Mouse (Mus musculus): ENCODE measurements around the gene P2ry6. TPM values are rescaled to one million over a fixed set of nuclear protein-coding genes. Genes with fewer than 3 reads are reported as not detected.

Gene P2ry6
- polyA plus RNA-seq, 1 experiment = 1.3 TPM

DNA sequence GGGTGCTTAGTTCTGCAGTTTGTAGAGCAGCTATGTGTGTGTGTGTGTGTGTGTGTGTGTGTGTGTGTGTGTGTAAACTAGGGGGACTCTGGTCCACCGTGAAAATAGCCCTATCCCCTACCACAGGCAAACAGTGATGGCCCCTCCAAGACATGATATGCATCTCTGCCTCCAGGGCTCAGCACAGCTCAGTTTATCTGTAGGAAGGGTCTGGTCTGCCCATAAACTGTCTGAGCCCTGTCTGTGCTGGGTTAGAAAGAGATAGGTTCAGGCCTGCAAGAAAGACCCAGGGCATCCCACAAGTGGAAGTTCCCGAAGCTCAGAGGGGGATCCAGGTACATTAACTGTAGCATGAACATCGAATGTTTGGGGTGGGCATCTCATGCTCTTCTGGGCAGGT, 21.5 kb upstream of the P2ry6 start:
- WGBS = 63% methylated on average over 3 of the region's 3 CpGs
- H3K4me1 ChIP-seq (ENCODE audit: control insufficient read depth, insufficient read depth, low read length) = peaks cover 4% of the 10 kb centered on the region
- no peak overlapping the region for H3K27ac ChIP-seq (ENCODE audit: control insufficient read depth, insufficient read depth, low read depth, low read length, poor library complexity)
- no peak overlapping the region for H3K4me3 ChIP-seq (replicated peaks; ENCODE audit: control insufficient read depth, low read depth, low read length)
- no peak for TF ChIP-seq POLR2A (IDR thresholded peaks at IDR 0.05; ENCODE audit: borderline replicate concordance, control insufficient read depth, low read depth, low read length)
- TF ChIP-seq CTCF (IDR thresholded peaks at IDR 0.05; ENCODE audit: control insufficient read depth, insufficient read depth, low read length) = no peak

DNA sequence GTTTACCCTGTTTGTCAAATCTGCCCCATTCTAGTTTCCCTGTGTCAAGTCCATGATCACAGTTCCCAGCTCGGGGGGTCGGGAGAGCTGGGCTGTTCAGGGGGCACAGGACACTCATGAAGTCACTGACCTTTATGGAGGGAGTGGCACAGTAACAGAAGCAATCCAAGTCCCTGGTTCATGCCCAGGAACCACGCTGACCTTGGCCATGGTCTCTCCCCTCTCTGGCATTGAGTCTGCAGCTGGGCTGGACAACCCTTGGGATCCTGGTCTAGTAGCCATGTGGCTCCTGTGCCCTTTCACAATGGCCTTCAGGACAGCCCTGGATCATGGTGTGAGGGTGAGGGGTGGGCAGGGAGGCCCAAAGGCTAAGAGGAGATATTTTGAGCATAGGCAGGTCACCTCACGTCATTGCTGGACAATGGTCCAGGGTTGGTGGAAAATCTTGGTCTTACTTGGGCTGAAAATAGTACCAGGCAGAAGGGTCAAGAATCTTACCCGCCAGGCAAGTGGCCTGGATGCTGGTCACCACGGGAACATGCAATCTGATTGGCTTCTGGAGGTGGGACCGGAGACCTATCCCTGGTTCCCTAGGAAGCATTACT, 20.9 kb upstream of the P2ry6 start:
- Histone ChIP-seq H3K4me1 (ENCODE audit: control insufficient read depth, insufficient read depth, low read length) (peaks cover 5% of the 10 kb centered on the region), H3K27ac (ENCODE audit: control insufficient read depth, insufficient read depth, low read depth, low read length, poor library complexity) (no peak overlapping the region), H3K4me3 (replicated peaks; ENCODE audit: control insufficient read depth, low read depth, low read length) (no peak overlapping the region)
- 78% methylated on average over 7 of the region's 7 CpGs for WGBS
- TF ChIP-seq POLR2A (IDR thresholded peaks at IDR 0.05; ENCODE audit: borderline replicate concordance, control insufficient read depth, low read depth, low read length) = no peak
- no peak for TF ChIP-seq CTCF (IDR thresholded peaks at IDR 0.05; ENCODE audit: control insufficient read depth, insufficient read depth, low read length)

DNA sequence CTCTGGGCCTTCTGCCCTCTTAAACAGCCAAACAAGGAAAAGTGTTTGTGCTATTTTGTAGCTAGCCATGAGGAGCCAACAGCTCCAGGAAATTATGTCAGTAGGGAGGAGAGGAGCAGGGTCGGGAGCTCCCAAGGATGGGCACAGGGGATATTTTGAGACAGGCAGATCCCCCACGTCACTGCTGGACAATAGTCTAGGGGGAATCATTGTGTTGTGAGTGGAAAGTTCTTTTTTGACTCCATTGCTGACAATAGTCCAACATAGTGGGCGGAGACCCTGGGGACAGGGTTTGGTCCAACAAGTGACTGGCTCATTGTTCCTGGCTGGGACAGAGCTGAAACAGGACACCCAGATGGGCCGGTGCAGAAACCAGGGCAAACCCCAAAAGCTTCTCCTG, 18.7 kb upstream of the P2ry6 start:
- Histone ChIP-seq H3K4me3 (replicated peaks; ENCODE audit: control insufficient read depth, low read depth, low read length) (no peak overlapping the region), H3K27ac (ENCODE audit: control insufficient read depth, insufficient read depth, low read depth, low read length, poor library complexity) (no peak overlapping the region)

DNA sequence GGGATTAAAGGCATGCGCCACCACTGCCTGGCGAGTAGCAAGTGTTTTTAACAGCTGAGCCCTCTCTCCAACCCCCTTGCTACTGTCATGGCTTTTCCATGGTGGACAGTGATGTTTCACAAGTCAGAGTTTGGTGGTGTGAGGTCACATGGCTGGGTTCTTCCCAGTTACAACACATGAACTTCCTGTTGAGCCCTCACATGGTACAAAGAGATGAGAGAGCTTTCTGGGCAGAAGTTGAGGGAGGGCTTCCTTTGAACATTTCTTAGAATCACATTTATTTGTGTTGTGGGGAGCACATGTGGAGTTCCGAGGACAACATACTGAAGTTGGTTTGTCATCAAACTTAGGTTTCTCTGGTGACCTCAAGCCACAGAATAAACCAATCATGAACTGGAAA, 17.5 kb upstream of the P2ry6 start:
- WGBS = 45% methylated on average over 3 of the region's 3 CpGs
- H3K4me3 ChIP-seq (replicated peaks; ENCODE audit: control insufficient read depth, low read depth, low read length) = no peak overlapping the region
- TF ChIP-seq POLR2A (IDR thresholded peaks at IDR 0.05; ENCODE audit: borderline replicate concordance, control insufficient read depth, low read depth, low read length) (no peak), CTCF (IDR thresholded peaks at IDR 0.05; ENCODE audit: control insufficient read depth, insufficient read depth, low read length) (no peak)
- H3K4me1 ChIP-seq (ENCODE audit: control insufficient read depth, insufficient read depth, low read length) = peaks cover 5% of the 10 kb centered on the region
- peak overlapping the region; percentile 41; the same call in 1 of the 2 replicates for H3K27ac ChIP-seq (ENCODE audit: control insufficient read depth, insufficient read depth, low read depth, low read length, poor library complexity)

More for the DNA sequence above, 18.7 kb upstream of the P2ry6 start:
- 75% methylated on average over 4 of the region's 4 CpGs for WGBS
- TF ChIP-seq POLR2A (IDR thresholded peaks at IDR 0.05; ENCODE audit: borderline replicate concordance, control insufficient read depth, low read depth, low read length) (no peak), CTCF (IDR thresholded peaks at IDR 0.05; ENCODE audit: control insufficient read depth, insufficient read depth, low read length) (no peak)
- H3K4me1 ChIP-seq (ENCODE audit: control insufficient read depth, insufficient read depth, low read length) = peaks cover 5% of the 10 kb centered on the region

DNA sequence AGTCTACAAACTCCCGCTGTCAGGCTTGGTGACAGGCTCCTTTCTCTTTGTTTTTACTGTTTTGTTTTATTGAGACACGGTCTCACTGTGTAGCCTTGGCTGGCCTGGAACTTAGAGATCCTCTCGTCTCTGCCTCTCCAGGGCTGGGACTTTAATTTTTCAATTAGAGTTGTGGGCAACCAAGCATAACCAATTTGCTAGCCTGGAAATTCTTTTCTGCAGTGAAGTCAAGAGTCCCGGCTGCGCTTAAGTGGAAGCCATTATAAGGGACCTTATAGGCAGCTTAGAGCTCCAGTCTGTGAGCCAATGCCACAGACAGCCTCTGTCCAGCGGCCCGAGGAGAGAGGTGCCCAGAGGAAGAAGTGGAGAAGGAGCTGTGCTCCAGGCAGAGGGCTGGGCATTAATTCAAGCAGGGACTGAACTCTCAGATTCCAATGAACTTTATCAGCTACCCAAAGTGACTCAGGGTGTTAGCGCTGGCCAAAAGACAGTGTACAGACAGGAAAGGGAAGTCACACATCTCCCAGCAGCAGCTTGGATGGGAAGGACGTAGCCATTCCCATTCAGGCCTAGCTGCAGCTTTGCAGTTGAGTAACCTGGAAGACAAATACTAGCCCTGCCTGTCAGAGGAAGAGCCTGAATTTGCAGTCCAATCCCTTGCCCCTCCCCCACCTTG, 16.3 kb upstream of the P2ry6 start:
- WGBS = 53% methylated on average over 9 of the region's 9 CpGs
- no peak overlapping the region for H3K27ac ChIP-seq (ENCODE audit: control insufficient read depth, insufficient read depth, low read depth, low read length, poor library complexity)
- peaks cover 5% of the 10 kb centered on the region for H3K4me1 ChIP-seq (ENCODE audit: control insufficient read depth, insufficient read depth, low read length)
- H3K4me3 ChIP-seq (replicated peaks; ENCODE audit: control insufficient read depth, low read depth, low read length) = no peak overlapping the region
- TF ChIP-seq CTCF (IDR thresholded peaks at IDR 0.05; ENCODE audit: control insufficient read depth, insufficient read depth, low read length) (no peak), POLR2A (IDR thresholded peaks at IDR 0.05; ENCODE audit: borderline replicate concordance, control insufficient read depth, low read depth, low read length) (no peak)

DNA sequence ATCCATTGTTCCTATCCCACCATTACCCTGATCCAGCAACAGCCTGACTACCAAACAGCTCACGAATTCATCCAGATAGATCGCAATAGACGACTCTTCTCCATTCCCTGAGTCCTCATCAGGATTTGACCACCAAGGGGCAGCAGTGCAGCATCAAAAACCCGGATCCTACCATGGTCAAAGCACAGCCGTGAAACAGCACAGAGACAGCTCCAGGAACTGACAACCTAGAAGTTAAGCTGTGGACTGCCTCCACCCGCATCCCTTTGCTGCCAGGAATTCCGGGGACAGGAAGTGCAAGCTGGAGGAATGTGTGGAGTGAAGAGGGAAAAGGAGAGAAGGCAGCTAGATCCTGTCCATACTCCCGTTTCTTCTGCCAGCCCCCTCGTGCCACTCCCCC, 13.6 kb upstream of the P2ry6 start:
- WGBS = 21% methylated on average over 9 of the region's 9 CpGs
- H3K27ac ChIP-seq (ENCODE audit: control insufficient read depth, insufficient read depth, low read depth, low read length, poor library complexity) = no peak overlapping the region
- H3K4me3 ChIP-seq (replicated peaks; ENCODE audit: control insufficient read depth, low read depth, low read length) = no peak overlapping the region
- peaks cover 5% of the 10 kb centered on the region for H3K4me1 ChIP-seq (ENCODE audit: control insufficient read depth, insufficient read depth, low read length)
- TF ChIP-seq CTCF (IDR thresholded peaks at IDR 0.05; ENCODE audit: control insufficient read depth, insufficient read depth, low read length) = peak; percentile 72
- no peak for TF ChIP-seq POLR2A (IDR thresholded peaks at IDR 0.05; ENCODE audit: borderline replicate concordance, control insufficient read depth, low read depth, low read length)

DNA sequence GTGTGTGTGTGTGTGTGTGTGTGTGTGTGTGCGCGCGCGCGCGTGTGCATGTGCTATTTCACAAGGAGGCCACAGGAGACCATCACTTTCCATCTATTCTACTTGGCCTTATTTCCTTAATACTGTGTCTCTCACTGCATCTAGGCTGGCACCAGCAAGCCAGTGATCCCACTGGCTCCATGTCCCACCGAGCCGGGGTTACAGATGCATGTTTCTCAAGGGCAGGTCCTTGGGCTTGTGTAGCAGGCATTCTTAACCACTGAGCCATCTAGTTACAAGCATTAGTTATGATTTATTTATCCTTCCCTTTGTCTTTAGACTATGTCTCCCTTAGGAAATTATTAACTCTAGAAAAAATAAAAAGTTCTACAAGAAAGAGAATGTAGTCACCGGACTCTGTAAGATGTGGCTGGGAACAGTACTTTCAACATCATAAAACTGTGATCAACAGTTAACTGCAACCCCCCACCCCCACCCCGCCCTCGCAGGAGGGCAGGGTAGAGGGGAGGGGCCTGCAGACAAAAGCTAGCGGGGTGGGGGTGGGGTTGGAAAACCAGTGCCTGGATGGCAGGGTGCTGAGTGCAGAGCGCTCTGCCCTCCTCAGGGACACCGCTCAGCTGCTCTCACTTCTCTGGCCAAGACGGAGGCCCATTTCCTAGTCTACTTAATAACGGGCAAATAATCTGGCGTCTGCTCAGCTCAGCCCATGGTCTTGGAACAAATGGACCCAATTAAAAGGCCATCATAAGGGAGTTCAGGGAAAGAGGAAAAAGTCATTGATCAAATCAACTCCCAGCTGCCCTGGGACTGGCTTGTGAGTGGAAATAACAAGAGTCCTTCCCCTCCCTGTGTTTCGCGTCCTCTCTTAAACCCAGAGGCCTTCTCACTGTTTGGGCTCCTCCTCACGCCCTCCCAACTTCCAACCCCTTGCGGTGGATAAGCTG, 10.3 kb upstream of the P2ry6 start:
- Histone ChIP-seq H3K4me3 (replicated peaks; ENCODE audit: control insufficient read depth, low read depth, low read length) (no peak overlapping the region), H3K4me1 (ENCODE audit: control insufficient read depth, insufficient read depth, low read length) (no peaks in the 10 kb centered on the region; the same call in 1 of the 2 replicates), H3K27ac (ENCODE audit: control insufficient read depth, insufficient read depth, low read depth, low read length, poor library complexity) (no peak overlapping the region)
- 63% methylated on average over 21 of the region's 21 CpGs for WGBS
- TF ChIP-seq CTCF (IDR thresholded peaks at IDR 0.05; ENCODE audit: control insufficient read depth, insufficient read depth, low read length) (no peak), POLR2A (IDR thresholded peaks at IDR 0.05; ENCODE audit: borderline replicate concordance, control insufficient read depth, low read depth, low read length) (no peak)

DNA sequence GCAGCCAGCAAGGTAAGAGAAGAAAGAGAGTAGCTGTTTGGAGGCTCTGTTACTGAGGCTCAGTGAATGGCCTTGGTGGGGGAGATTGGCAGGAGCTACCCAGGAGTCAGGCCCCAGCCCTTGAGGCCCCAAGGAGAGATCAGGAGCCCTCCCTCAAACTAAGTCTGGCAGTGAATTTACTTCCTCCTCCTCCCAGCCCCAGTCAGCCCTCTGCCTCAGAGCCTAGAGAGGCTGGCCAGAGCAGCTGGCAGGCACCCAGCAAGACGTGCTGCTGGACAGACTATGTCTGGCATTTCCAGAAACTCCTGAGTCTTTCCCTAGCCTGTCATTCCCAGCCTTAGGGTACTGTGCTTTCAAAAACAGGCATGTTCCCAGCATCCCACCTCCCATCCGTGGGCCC, 4.7 kb upstream of the P2ry6 start:
- no peak for TF ChIP-seq CTCF (IDR thresholded peaks at IDR 0.05; ENCODE audit: control insufficient read depth, insufficient read depth, low read length)
- TF ChIP-seq POLR2A (IDR thresholded peaks at IDR 0.05; ENCODE audit: borderline replicate concordance, control insufficient read depth, low read depth, low read length) = no peak
- no peak overlapping the region for H3K27ac ChIP-seq (ENCODE audit: control insufficient read depth, insufficient read depth, low read depth, low read length, poor library complexity)
- WGBS = 38% methylated on average over 2 of the region's 2 CpGs
- H3K4me3 ChIP-seq (replicated peaks; ENCODE audit: control insufficient read depth, low read depth, low read length) = no peak overlapping the region
- no peaks in the 10 kb centered on the region; the same call in 1 of the 2 replicates for H3K4me1 ChIP-seq (ENCODE audit: control insufficient read depth, insufficient read depth, low read length)
